Mouse (Mus musculus) MEL (cell line): ENCODE results near the gene Eri2.

Source experiments
- CTCF ChIP-seq, 3 experiments: IDR thresholded peaks in 2 of 3; conservative IDR thresholded peaks in 1 of 3; 2 replicates each; pipeline ENCODE4 v1.5.1; 2011 to 2012; ENCODE audit warnings: low read length in 3 of 3, low read depth in 2 of 3, mild to moderate bottlenecking in 2 of 3, improper control_type of control experiment in 1 of 3, inconsistent platforms in 1 of 3, mixed read lengths in 1 of 3, moderate library complexity in 1 of 3; ENCODE audit not compliant: control insufficient read depth in 1 of 3, insufficient read depth in 1 of 3, poor library complexity in 1 of 3, severe bottlenecking in 1 of 3
- EP300 ChIP-seq, 2 experiments: IDR thresholded peaks; 2 replicates each; pipeline ENCODE4 v1.6.1; 2011; ENCODE audit warnings: improper control_type of control experiment in 2 of 2, low read length in 2 of 2, low read depth in 1 of 2, mild to moderate bottlenecking in 1 of 2
- KAT2A ChIP-seq: conservative IDR thresholded peaks from 2 replicates; pipeline ENCODE4 v1.6.1; 2012; ENCODE audit warnings: low read depth, low read length, improper control_type of control experiment, inconsistent platforms
- MAFK ChIP-seq: IDR thresholded peaks from 2 replicates; pipeline ENCODE4 v1.6.1; 2011; ENCODE audit warnings: low read depth, mild to moderate bottlenecking, low read length, improper control_type of control experiment, borderline replicate concordance
- POLR2AphosphoS2 ChIP-seq: IDR thresholded peaks from 2 replicates; pipeline ENCODE4 v1.6.1; 2011; ENCODE audit warnings: low read length, improper control_type of control experiment
- TBP ChIP-seq: IDR thresholded peaks from 2 replicates; pipeline ENCODE4 v1.8.0; 2011; ENCODE audit warnings: low read depth, low read length, improper control_type of control experiment
- UBTF ChIP-seq: IDR thresholded peaks from 2 replicates; pipeline ENCODE4 v1.6.1; 2012; ENCODE audit warnings: low read depth, mild to moderate bottlenecking, inconsistent platforms, low read length, improper control_type of control experiment, moderate library complexity, borderline replicate concordance; ENCODE audit not compliant: insufficient read depth

GRCm38 (mm10) chr7:119720947-119721310 lies 72.9 kb downstream of the Eri2 start:
- TF ChIP-seq CTCF (IDR thresholded peaks at IDR 0.05 in 2 of 3, conservative IDR thresholded peaks at IDR 0.05 in 1 of 3; ENCODE audit: control insufficient read depth in 1 of 3, insufficient read depth in 1 of 3, low read depth in 2 of 3, low read length in 3 of 3, poor library complexity in 1 of 3, severe bottlenecking in 1 of 3) (no peak), POLR2AphosphoS2 (no peak), EP300 (IDR thresholded peaks at IDR 0.05; ENCODE audit: low read depth in 1 of 2, low read length in 2 of 2) (no peak), KAT2A (no peak), UBTF (no peak), MAFK (no peak), TBP (no peak)
